11 mouse cellular contexts compared by ENCODE assay signal in genomic region chr12:101014549-101015164, GRCm38 (mm10). TPM values are rescaled to one million over a fixed set of nuclear protein-coding genes. Genes with fewer than 3 reads are reported as not detected.
DNase-seq lines count a peak whose midpoint lies in the region; ATAC-seq and TF ChIP-seq lines count a peak whose summit lies in the region.
"Had no signal": no experiment of that assay in that cellular context is flagged by ENCODE, and none has a peak within 500 bp of the region (broad histone marks: within the 10 kb centered on the region; RNA-seq: fewer than 3 reads in every experiment).

No protein-coding gene starts in this region.

- no peak overlapping the region for H3K4me2 ChIP-seq in midbrain, embryonic 11.5 days
- 0 out of 2 replicates have a peak overlapping the region, but pooled peaks have one; percentile 3 for H3K4me2 ChIP-seq in intestine, embryonic 16.5 days (ENCODE audit: low read depth, low read length)
- H3K4me2 ChIP-seq in stomach, postnatal 0 days (replicated peaks; ENCODE audit: low read depth) = no peak overlapping the region
- H3K4me2 ChIP-seq: limb, embryonic 15.5 days; midbrain, embryonic 15.5 days had no signal

- H3K27ac ChIP-seq in midbrain, embryonic 10.5 days (replicated peaks) = 0 out of 2 replicates have a peak overlapping the region, but pooled peaks have one; percentile 19
- H3K27ac ChIP-seq in midbrain, embryonic 11.5 days (ENCODE audit: low read depth, low read length) = no peak overlapping the region
- peak overlapping the region; percentile 19; the same call in 1 of the 2 replicates for H3K27ac ChIP-seq in embryonic facial prominence, embryonic 10.5 days (replicated peaks)
- H3K27ac ChIP-seq in intestine, embryonic 16.5 days (ENCODE audit: low read length) = peak overlapping the region; percentile 83
- peak overlapping the region; percentile 61 for H3K27ac ChIP-seq in stomach, postnatal 0 days (replicated peaks)
- H3K27ac ChIP-seq: limb, embryonic 15.5 days; midbrain, embryonic 15.5 days had no signal

- H3K9ac ChIP-seq in midbrain, embryonic 11.5 days (ENCODE audit: low read length) = no peak overlapping the region
- 0 out of 2 replicates have a peak overlapping the region, but pooled peaks have one; percentile 16 for H3K9ac ChIP-seq in intestine, embryonic 16.5 days (ENCODE audit: low read depth, low read length)
- H3K9ac ChIP-seq in stomach, postnatal 0 days (ENCODE audit: low read length) = no peak overlapping the region; the same call in 1 of the 2 replicates
- H3K9ac ChIP-seq: limb, embryonic 15.5 days; midbrain, embryonic 15.5 days had no signal

- H3K4me1 ChIP-seq in midbrain, embryonic 10.5 days = peaks cover 89% of the 10 kb centered on the region
- H3K4me1 ChIP-seq in midbrain, embryonic 11.5 days (ENCODE audit: control insufficient read depth, insufficient read depth, low read length) = peaks cover 33% of the 10 kb centered on the region
- peaks cover 91% of the 10 kb centered on the region for H3K4me1 ChIP-seq in embryonic facial prominence, embryonic 10.5 days
- H3K4me1 ChIP-seq in intestine, embryonic 16.5 days (ENCODE audit: control insufficient read depth, insufficient read depth, low read length) = peaks cover 73% of the 10 kb centered on the region
- peaks cover 14% of the 10 kb centered on the region; the same call in 1 of the 2 replicates for H3K4me1 ChIP-seq in stomach, postnatal 0 days (replicated peaks; ENCODE audit: control insufficient read depth, insufficient read depth)

- no peak for DNase-seq in midbrain, embryonic 10.5 days (ENCODE audit: low spot score)
- DNase-seq in midbrain, embryonic 11.5 days (ENCODE audit: low spot score, missing footprints) = no peak
- DNase-seq in embryonic facial prominence, embryonic 10.5 days (ENCODE audit: low spot score) = no peak
- no peak for DNase-seq in stomach, postnatal 0 days (ENCODE audit: low spot score)
- DNase-seq in right cerebral cortex, postnatal 25 days = no peak
- DNase-seq in embryo, embryonic 9.5 days (ENCODE audit: extremely low spot score) = no peak
- DNase-seq: adrenal gland, adult 2 months; cerebellum, adult 2 months had no signal

- WGBS in midbrain, embryonic 10.5 days = 82% methylated on average over 10 of the region's 10 CpGs
- WGBS in midbrain, embryonic 11.5 days = 84% methylated on average over 10 of the region's 10 CpGs
- WGBS in embryonic facial prominence, embryonic 10.5 days = 71% methylated on average over 10 of the region's 10 CpGs
- 53% methylated on average over 10 of the region's 10 CpGs for WGBS in intestine, embryonic 16.5 days
- 55% methylated on average over 10 of the region's 10 CpGs for WGBS in stomach, postnatal 0 days

- H3K36me3 ChIP-seq in midbrain, embryonic 10.5 days = peaks cover 19% of the 10 kb centered on the region
- no peaks in the 10 kb centered on the region for H3K36me3 ChIP-seq in midbrain, embryonic 11.5 days (ENCODE audit: control insufficient read depth, insufficient read depth, low read length)
- peaks cover 3% of the 10 kb centered on the region for H3K36me3 ChIP-seq in embryonic facial prominence, embryonic 10.5 days (replicated peaks)
- no peaks in the 10 kb centered on the region for H3K36me3 ChIP-seq in intestine, embryonic 16.5 days (ENCODE audit: control insufficient read depth, insufficient read depth, low read length)
- H3K36me3 ChIP-seq in stomach, postnatal 0 days (ENCODE audit: control insufficient read depth, insufficient read depth, low read length) = no peaks in the 10 kb centered on the region
- H3K36me3 ChIP-seq: limb, embryonic 15.5 days; midbrain, embryonic 15.5 days had no signal

- H3K27me3 ChIP-seq in midbrain, embryonic 10.5 days (ENCODE audit: low read depth, poor library complexity, severe bottlenecking) = no peaks in the 10 kb centered on the region
- H3K27me3 ChIP-seq in midbrain, embryonic 11.5 days (ENCODE audit: control insufficient read depth, insufficient read depth, low read length) = no peaks in the 10 kb centered on the region
- peaks cover 12% of the 10 kb centered on the region for H3K27me3 ChIP-seq in embryonic facial prominence, embryonic 10.5 days (replicated peaks; ENCODE audit: low read depth, poor library complexity, severe bottlenecking)
- no peaks in the 10 kb centered on the region for H3K27me3 ChIP-seq in intestine, embryonic 16.5 days (replicated peaks; ENCODE audit: control insufficient read depth, insufficient read depth, low read length)
- H3K27me3 ChIP-seq in stomach, postnatal 0 days (ENCODE audit: control insufficient read depth, insufficient read depth, low read length) = no peaks in the 10 kb centered on the region
- H3K27me3 ChIP-seq: midbrain, embryonic 15.5 days had no signal

- no peak for TF ChIP-seq CTCF in stomach, postnatal 0 days (IDR thresholded peaks at IDR 0.05; ENCODE audit: low read depth)

- no peak for ATAC-seq in midbrain, embryonic 11.5 days (ENCODE audit: low FRiP score)
- peak; percentile 32 for ATAC-seq in intestine, embryonic 16.5 days
- ATAC-seq in stomach, postnatal 0 days (ENCODE audit: low FRiP score, low TSS enrichment) = no peak
- ATAC-seq: midbrain, embryonic 15.5 days had no signal

- H3K9me3 ChIP-seq in midbrain, embryonic 10.5 days (replicated peaks) = no peaks in the 10 kb centered on the region
- no peaks in the 10 kb centered on the region for H3K9me3 ChIP-seq in midbrain, embryonic 11.5 days (ENCODE audit: control insufficient read depth, low read length)
- H3K9me3 ChIP-seq in embryonic facial prominence, embryonic 10.5 days = no peaks in the 10 kb centered on the region; the same call in 1 of the 2 replicates
- no peaks in the 10 kb centered on the region for H3K9me3 ChIP-seq in intestine, embryonic 16.5 days (ENCODE audit: control insufficient read depth, low read length)
- no peaks in the 10 kb centered on the region for H3K9me3 ChIP-seq in stomach, postnatal 0 days (ENCODE audit: control insufficient read depth, low read length)
- H3K9me3 ChIP-seq: limb, embryonic 15.5 days; midbrain, embryonic 15.5 days had no signal

- no peak overlapping the region for H3K4me3 ChIP-seq in midbrain, embryonic 10.5 days
- H3K4me3 ChIP-seq in midbrain, embryonic 11.5 days (ENCODE audit: low read depth, low read length) = no peak overlapping the region
- H3K4me3 ChIP-seq in embryonic facial prominence, embryonic 10.5 days = no peak overlapping the region
- H3K4me3 ChIP-seq in intestine, embryonic 16.5 days (ENCODE audit: low read length) = no peak overlapping the region
- H3K4me3 ChIP-seq in stomach, postnatal 0 days (ENCODE audit: low read depth, low read length) = no peak overlapping the region
- H3K4me3 ChIP-seq: limb, embryonic 15.5 days; midbrain, embryonic 15.5 days had no signal

- TF ChIP-seq EP300 in stomach, postnatal 0 days (optimal IDR thresholded peaks at IDR 0.05) = no peak

RNA-seq across cellular contexts. Expression of gene Ccdc88c, which starts 14.2 kb away (rescaled TPM):
- polyA plus RNA-seq in midbrain, embryonic 10.5 days (2016; fragmentation: Nextera tagmentation; extraction: Ambion mirVana) = 14.8 and 15.8 TPM in 2 replicates
- polyA plus RNA-seq in midbrain, embryonic 11.5 days (2014; fragmentation: Nextera tagmentation; extraction: Ambion mirVana) = 11.0 TPM in 2 replicates
- 10.8 and 12.5 TPM in 2 replicates for polyA plus RNA-seq in embryonic facial prominence, embryonic 10.5 days (2016; fragmentation: Nextera tagmentation; extraction: Ambion mirVana)
- 13.1 and 13.6 TPM in 2 replicates for polyA plus RNA-seq in intestine, embryonic 16.5 days (2015; fragmentation: Nextera tagmentation; extraction: Ambion mirVana)
- 5.7 and 6.0 TPM in 2 replicates for polyA plus RNA-seq in stomach, postnatal 0 days (2015; fragmentation: Nextera tagmentation; extraction: Ambion mirVana)
